Mouse (Mus musculus): ENCODE data around the gene Ptchd3. TPM values are rescaled to one million over a fixed set of nuclear protein-coding genes. Genes with fewer than 3 reads are reported as not detected.

Ptchd3 gene
- not detected for total RNA-seq (2021)
- long read RNA-seq, experiment 1 = 0 reads
- long read RNA-seq, experiment 2 = 0 reads

DNA sequence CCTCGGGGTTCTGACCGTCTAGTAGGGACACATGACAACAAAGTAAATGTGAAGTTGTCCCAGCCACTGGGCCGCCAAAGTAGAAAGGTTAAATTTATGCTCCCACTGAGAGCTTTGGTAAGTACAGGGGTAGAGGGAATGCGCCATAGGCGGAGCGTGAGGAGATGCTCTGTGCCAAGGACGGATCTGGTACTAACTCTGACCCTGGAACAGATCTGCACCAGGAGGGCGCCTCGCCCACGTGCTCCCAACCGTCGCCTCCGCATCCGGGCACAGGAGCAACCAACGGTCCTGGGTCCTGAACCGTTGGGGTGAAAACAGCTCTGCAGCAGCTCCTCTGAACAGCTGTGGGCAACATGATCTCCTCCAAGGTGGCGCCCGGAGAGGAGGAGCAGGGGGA, at the start of gene Ptchd3:
Ptchd3 (plus strand) TSS at position 301 of the 400 bp plus-strand sequence.
- DNase-seq = no peak

DNA sequence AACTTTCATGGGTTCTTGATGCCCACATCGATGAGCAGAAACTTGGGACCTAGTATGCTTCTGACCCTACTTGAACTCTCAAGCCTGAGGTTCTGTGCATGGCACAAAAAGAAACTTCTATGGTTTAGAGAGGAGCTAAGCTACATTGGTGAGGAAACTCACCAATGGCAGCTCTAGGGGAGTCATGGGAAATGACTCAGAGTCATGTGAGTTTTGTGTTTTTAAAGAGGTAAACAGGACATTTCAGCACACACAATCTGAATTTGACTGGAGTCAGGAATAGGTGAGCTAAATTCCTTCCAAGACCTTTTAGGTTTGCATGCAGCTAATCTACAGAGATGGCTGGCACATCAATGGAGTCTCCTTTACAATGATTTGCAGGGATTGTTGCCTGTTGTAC, 48.2 kb upstream of the Ptchd3 start:
- DNase-seq = no peak

DNA sequence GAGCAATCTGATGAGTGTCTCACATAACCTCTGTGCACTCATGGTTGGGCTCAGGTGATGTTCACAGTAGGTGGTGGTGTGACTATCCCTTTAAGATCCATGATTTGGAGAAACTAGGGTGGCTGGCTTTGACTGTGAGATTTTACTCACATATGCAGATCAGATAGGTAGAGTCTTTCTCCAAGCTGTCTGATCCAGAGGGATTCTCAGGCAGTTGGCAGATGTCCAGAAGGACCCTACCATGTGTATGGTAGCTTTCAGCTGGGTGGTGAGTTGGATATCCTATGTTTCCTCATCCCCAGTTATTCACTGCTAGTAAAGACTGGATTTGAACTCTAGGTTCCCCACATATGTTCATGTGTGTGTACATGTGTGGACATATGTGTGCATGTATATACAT, 42.6 kb upstream of the Ptchd3 start:
- DNase-seq = no peak

DNA sequence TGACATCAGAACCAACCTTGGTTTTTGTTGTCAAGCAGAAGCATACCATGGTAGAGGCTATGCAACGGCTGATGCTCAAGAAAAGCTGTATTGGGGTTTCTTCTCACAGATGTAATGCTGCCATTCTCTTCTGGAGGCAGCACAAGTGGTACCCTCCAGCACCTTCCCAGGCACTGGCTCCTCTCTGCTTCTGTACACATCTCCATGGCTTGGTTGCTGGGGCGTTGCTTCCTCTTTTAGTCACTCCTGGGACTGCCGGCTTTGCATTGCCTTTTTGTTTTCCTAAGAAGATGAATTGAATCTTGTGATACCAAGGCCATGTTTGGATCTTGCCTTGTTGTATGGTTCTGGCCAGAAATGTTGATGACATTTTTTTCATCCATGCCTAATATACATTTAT, 40.5 kb upstream of the Ptchd3 start:
- DNase-seq = no peak

- peak; percentile 70 for DNase-seq
These were observed 39.4 kb upstream of the Ptchd3 start for GRCm38 (mm10) chr11:121790671-121791094.

DNA sequence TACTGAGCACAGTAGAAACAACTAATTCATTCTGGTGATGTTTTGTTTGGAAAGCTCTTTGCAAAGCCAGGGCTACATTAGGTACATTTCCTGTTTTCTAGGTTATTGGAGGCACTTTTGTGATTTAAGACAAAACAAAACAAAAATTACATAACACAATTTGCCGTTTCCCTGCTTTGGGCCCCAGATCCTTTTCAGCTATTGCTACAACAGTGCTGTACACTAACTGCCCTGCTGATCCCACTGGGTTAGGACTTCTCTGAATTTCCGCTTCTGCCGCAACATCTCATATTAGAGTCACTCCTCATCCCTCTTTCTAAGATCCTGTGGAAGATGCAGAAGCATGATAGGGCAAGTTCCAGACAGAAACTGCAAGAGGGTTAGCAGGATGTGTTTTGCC, 38.6 kb upstream of the Ptchd3 start:
- no peak for DNase-seq

DNA sequence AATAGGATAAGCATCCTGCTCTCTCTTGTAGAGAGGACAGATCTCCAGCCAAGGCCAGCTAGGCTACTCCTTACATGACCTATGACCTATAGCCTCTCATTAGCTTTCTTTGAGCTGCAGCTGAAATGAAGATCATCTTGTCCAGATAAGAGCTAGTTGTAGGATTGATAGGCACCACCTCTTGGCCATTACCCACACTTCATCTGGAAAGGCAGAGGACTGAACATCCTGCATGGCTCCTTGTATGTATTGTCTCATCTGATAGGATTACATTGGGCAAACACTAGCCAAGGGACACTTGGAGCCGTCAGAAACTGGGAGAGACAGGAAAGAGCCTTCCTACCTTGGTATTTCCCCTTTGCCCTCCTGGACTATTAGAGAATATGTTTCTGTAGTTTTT, 38.1 kb upstream of the Ptchd3 start:
- no peak for DNase-seq

- DNase-seq = no peak
These were observed 36.5 kb upstream of the Ptchd3 start for GRCm38 (mm10) chr11:121793530-121793929.

GRCm38 (mm10) chr11:121794186-121794585, 35.9 kb upstream of the Ptchd3 start:
- no peak for DNase-seq

DNA sequence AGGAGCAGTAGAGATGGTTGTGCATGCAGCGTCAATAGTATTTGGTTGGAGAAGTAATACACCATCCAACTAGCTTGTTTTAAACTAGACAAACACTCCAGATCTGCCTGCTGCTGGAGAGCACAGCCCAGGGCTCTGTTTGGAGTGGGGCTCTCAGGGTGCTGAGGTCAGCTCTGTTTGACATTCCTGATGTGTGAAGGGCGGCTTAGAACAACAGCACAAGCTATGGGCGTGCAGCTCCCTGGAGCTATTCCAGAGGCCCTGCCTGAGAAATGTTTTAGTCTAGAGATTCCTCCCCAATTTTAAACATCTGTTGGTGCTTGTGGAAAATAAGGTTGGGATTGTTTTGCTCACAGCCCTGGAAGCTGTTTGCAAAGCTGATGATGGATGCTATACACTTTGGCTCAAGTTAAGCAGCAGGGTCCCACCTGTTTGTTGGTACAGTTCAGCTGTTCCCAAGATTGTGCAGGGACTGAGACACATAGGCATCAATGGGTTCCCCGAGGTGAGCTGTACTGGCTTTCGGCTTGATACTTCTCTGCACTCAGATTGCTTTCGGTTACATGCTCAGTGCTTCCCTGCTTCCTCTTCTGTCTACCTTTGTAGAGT, 35.4 kb upstream of the Ptchd3 start:
- DNase-seq = peak; percentile 20

DNA sequence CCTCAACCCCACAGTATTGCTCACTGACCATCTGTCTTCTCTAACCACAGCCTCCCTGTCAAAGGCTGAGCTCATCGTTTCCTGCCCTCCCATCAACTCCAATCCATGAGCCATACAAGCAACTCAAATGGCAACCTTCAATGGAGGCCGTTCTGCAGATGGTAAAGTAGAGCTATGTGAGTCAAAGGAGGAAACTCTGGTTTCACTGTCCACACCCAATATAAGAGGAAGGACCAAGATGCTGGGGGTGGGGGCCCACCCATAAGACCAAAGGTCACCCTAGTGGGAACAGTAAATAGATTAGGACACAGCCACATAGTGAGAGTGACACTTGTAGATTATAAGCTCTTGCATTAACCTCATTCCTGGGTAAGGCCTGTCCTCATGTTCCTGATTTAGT, 34.1 kb upstream of the Ptchd3 start:
- DNase-seq = no peak

- no peak for DNase-seq
These were observed 31.5 kb upstream of the Ptchd3 start for GRCm38 (mm10) chr11:121798591-121798990.

- no peak for DNase-seq
These were observed 30.2 kb upstream of the Ptchd3 start for GRCm38 (mm10) chr11:121799746-121800299.

DNA sequence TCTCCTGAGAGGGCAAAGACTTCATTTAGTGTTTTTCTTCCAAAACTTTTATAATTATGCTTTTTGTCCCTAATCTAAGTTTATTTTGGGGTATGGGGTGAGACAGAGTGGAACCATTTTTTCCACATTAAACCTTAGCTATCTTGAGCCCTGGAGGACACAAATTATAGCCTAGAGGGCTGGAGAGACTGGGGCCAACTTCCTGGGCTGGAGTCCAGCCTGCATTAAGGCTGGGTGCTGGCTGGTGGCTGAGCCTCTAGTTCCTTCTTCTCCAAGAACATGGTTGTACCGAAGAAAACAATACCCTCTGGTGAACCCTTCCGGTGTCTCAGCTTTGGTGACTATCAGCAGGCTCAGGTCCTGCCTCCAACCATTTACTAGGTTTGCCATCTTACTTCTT, 27.3 kb upstream of the Ptchd3 start:
- DNase-seq = peak; percentile 21

DNA sequence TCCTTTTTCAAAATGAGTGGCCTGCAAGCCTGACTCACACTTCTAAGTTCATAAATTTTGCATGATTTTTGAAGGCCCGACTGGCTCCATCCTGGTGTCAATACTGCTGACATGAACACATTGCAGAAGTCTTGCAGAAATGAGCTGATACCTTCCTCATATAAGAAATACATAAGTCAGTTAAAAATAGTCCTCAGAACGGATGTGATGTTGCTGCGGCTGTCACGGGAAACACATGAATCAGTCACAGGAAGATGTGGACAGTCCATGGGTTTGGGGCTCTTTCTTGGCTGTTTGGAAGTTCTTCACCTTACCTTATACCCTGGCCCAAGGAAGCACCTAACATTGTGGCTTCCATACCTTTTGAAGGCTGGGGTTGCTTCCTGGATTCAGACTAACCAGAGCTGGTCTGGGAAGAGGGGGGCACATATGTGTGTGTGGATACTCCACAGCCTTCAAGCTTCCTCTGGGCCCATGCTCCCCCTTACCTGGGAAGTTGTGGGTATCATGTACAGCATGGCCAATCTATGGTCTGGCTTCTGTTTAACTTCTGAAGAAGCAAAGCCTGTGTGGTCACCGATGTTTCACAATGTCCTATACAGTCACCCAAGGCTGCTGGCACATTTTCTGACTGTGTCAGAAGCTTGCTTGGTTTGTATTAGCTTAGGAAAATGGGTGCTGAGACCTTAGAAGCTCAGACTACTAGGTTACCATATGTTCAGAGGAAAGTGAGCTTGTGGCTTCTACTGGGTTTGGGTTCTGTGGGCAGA, 25.6 kb upstream of the Ptchd3 start:
- peak; percentile 41 for DNase-seq

DNA sequence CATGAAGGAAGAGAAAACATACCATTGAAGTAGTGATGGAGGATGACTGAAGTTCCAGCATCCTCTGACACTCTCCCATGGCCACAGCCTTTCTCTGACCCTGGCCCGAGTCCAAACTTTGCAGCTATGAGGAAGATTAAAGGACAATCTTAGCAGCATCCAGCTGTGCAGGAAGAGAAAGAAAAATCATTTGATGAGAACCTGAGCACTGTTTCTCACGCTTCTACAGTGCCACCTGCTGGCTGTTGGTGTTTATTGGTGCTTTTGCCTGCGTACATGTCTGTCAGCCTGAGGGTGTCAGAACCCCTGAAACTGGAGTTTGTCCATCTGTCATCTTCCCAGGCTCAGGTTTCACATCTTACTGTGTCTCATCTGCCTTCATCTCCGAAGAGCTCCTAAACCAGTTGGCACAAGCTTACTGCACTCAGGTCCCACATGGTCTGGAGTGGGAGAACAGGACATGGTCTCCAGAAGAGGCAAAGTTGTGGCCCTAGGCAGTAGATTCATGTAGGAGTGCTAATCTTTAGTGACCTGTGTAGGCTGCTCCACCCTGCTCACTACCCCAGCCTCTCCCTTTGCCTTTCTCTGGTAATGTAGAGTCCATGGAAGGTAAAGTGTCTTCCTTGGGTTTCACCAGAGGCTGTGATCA, 21.7 kb upstream of the Ptchd3 start:
- peak; percentile 88 for DNase-seq

- DNase-seq = no peak
These were observed 21.2 kb upstream of the Ptchd3 start for GRCm38 (mm10) chr11:121808866-121809265.

DNA sequence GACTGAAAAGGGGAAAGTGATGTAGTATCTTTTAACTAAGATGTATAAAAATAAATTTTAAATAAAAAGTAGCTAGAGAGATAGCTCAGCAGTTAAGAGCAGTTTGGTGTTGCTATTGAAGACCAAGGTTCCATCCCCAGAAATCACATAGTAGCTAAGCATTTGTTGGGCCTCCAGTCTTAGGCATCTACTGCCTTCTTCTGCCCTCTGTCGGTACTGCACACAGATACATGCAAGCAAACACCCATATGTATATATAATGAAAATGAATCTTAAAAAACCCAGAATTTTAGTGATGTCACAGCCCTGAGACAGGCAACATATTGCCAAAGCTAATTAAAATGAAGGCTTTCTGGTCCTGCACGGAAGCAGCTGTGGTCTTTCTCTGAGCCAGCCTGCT, 15.9 kb downstream of the Ptchd3 start:
- DNase-seq = no peak

DNA sequence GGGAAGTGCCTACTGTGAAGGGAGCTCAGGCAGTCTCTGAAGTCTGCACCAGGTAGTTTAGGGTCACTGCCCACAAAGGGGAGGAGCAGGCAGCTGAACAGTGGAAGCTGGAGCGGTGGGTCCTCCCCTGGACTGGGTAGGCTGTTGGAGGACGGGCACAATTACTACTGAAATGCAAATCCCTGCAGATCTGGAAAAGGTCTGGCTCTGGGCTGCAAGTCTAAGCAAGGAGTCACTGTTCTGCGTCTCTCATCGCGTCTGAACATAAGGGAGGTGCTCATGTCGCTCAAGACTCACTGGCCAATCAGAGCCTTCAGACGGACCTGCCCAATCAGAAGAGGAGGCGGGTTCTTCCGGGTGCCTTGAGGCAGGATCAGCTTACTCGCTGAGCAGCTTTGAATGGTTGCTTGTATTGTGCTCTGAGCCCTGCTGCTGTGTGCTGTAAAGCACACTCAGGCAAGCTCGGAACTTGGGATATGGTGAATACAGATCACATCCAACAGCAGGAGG, 17.8 kb downstream of the Ptchd3 start:
- DNase-seq = peak; percentile 82
